Mouse (Mus musculus): ENCODE results near the gene Gp5. TPM values are rescaled to one million over a fixed set of nuclear protein-coding genes. Genes with fewer than 3 reads are reported as not detected.
"Not testable (repeated sequence)": the region's sequence is repeated elsewhere in the genome, so short reads cannot be mapped to it uniquely, and the experiment has no call there.

The Gp5 gene
- polyA plus RNA-seq (2015; fragmentation: Nextera tagmentation; extraction: Ambion mirVana), result 0.23 and 0.31 TPM in 2 replicates

DNA sequence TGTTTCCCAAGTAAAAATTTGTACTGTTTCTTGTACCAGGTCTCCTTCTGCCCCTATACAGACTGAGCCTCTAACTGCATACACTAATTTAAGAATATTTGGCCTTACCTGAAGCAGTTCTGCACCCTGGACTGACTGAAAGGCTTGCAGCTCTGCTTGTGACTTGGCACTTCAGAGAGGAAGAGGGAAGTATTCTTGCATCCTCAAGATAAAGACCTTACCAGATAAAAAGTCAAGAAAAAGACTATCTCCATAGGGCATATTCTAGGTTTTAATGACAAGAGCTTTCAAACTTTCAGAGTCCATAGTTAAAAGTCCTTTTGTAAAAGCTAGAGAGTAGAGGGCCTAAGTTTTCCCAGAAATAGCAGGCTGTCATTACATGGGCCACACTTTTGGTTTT lies at the start of gene Gp5:
Gp5 (minus strand) TSS at position 133 of the 400 bp plus-strand sequence.
- Histone ChIP-seq H3K9ac (peak within 1 kb of the TSS; percentile 21; the same call in 1 of the 2 replicates), H3K27ac (no peak within 1 kb of the TSS), H3K27me3 (replicated peaks) (peaks cover 46% of the 10 kb centered on the region), H3K4me3 (peak within 1 kb of the TSS; percentile 52), H3K4me2 (peak within 1 kb of the TSS; percentile 85), H3K4me1 (peaks cover 21% of the 10 kb centered on the region), H3K9me3 (no peaks in the 10 kb centered on the region), H3K36me3 (replicated peaks) (no peaks in the 10 kb centered on the region)
- ATAC-seq (replicated peaks), result no peak

DNA sequence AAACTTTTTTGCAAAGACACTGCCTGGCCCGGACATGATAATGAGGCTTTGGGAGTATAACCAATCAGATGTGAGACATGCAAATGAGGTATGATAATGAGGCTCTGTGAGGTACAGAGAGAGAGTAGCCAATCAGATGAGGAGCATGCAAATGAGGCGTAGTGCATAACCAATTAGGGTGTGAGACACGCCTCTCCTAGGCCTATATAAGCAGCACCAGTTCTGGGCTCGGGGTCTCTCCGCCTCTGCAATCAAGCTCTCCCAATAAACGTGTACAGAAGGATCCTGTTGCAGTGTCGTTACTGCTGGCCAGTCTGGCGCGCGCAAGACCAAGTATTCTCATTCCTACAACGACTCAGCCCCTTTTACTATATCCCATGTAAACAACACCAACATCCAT lies 42.9 kb upstream of the Gp5 start:
- not testable (repeated sequence) for H3K9me3 ChIP-seq; H3K4me3 ChIP-seq; H3K4me2 ChIP-seq; H3K27me3 ChIP-seq (replicated peaks); ATAC-seq (replicated peaks); H3K36me3 ChIP-seq (replicated peaks); H3K4me1 ChIP-seq; H3K9ac ChIP-seq; H3K27ac ChIP-seq
- WGBS, result 97% methylated on average over 11 of the region's 11 CpGs

GRCm38 (mm10) chr16:30314236-30314635 lies 3.7 kb upstream of the Gp5 start:
- ATAC-seq (replicated peaks), result no peak
- Histone ChIP-seq H3K36me3 (replicated peaks) (no peaks in the 10 kb centered on the region), H3K27me3 (replicated peaks) (peaks cover 20% of the 10 kb centered on the region), H3K27ac (no peak overlapping the region), H3K4me2 (no peak overlapping the region), H3K9ac (no peak overlapping the region), H3K4me1 (peaks cover 9% of the 10 kb centered on the region), H3K4me3 (no peak overlapping the region), H3K9me3 (no peaks in the 10 kb centered on the region)

DNA sequence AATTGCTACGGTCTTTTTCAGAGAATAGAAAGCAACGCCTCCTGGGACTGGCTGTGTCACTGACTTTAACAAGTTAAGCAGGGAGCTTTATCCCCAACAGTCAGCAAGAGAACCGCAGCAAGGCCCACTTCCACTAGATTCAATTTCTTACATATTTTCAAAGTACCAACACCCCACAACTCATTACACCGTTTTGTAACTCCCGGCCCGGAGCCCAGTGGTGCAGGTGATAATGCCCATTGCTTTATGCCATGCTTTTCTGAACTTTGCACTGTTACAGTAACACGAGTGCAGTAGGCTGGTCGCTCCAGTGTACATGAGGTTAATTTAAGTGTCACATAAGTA lies 436 bp downstream of the Gp5 start:
- 55% methylated on average over 8 of the region's 8 CpGs for WGBS
- Histone ChIP-seq H3K27ac (no peak overlapping the region), H3K9me3 (no peaks in the 10 kb centered on the region), H3K36me3 (replicated peaks) (no peaks in the 10 kb centered on the region), H3K4me2 (no peak overlapping the region; the same call in 1 of the 2 replicates), H3K4me3 (no peak overlapping the region), H3K27me3 (replicated peaks) (peaks cover 46% of the 10 kb centered on the region), H3K4me1 (peaks cover 21% of the 10 kb centered on the region), H3K9ac (no peak overlapping the region)
- no peak for ATAC-seq (replicated peaks)

DNA sequence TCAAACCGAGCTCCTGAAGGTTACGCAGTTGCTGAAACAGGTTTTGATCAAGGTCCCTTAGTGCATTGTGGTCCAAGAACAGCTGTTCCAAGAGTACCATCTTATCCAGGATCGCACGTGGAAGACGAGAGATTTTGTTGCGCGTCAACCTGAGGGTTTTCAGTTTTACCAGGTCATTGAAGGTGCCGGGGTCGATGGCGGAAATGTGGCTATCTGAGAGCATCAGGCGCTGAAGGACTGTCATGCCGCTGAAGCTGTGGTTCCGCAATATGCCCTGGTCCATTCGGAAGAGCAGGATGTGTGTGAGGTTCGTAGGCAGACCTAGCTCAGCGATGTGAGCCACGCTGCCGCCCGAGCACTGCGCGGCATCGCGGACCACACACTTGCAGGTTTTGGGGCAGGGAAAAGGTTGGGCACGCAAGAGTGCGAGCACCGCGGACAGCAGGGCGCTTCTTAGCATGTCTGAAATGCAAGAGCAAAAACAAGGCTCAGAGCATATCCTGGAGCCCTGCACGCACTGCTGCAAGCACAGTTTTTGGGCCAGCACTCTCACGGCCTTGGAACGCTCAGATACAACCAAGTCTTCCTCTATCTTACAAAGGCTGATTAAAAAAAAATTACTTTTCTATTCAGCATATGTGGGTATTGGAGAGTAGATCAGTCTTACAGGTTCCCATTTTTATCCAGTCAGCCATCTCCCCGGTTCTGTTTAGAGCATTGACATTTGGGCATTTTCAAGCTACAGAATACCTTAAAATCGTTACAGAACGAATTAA lies 996 bp downstream of the Gp5 start:
- no peak overlapping the region for H3K27ac ChIP-seq
- H3K36me3 ChIP-seq (replicated peaks), result no peaks in the 10 kb centered on the region
- H3K9ac ChIP-seq, result peak overlapping the region; percentile 21; the same call in 1 of the 2 replicates
- H3K9me3 ChIP-seq, result no peaks in the 10 kb centered on the region
- peaks cover 21% of the 10 kb centered on the region for H3K4me1 ChIP-seq
- WGBS, result 4% methylated on average over 34 of the region's 34 CpGs
- peaks cover 46% of the 10 kb centered on the region for H3K27me3 ChIP-seq (replicated peaks)
- peak overlapping the region; percentile 52 for H3K4me3 ChIP-seq
- peak; percentile 19; the same call in 1 of the 2 replicates for ATAC-seq (replicated peaks)
- peak overlapping the region; percentile 85 for H3K4me2 ChIP-seq

GRCm38 (mm10) chr16:30308616-30309394 lies 1.8 kb downstream of the Gp5 start:
- H3K27ac ChIP-seq, result no peak overlapping the region
- under 1% methylated on average over 72 of the region's 72 CpGs for WGBS
- H3K4me2 ChIP-seq, result peak overlapping the region; percentile 85
- H3K36me3 ChIP-seq (replicated peaks), result no peaks in the 10 kb centered on the region
- peaks cover 21% of the 10 kb centered on the region for H3K4me1 ChIP-seq
- peak overlapping the region; percentile 51 for H3K9ac ChIP-seq
- no peaks in the 10 kb centered on the region for H3K9me3 ChIP-seq
- ATAC-seq (replicated peaks), result peak; percentile 84
- peak overlapping the region; percentile 52 for H3K4me3 ChIP-seq
- peaks cover 46% of the 10 kb centered on the region for H3K27me3 ChIP-seq (replicated peaks)

GRCm38 (mm10) chr16:30307961-30308615 lies 2.5 kb downstream of the Gp5 start:
- Histone ChIP-seq H3K27me3 (replicated peaks) (peaks cover 50% of the 10 kb centered on the region), H3K4me2 (peak overlapping the region; percentile 85), H3K4me3 (peak overlapping the region; percentile 52), H3K9me3 (no peaks in the 10 kb centered on the region), H3K36me3 (replicated peaks) (no peaks in the 10 kb centered on the region), H3K27ac (no peak overlapping the region), H3K9ac (peak overlapping the region; percentile 51), H3K4me1 (peaks cover 21% of the 10 kb centered on the region)
- ATAC-seq (replicated peaks), result no peak; the same call in 1 of the 2 replicates
- 14% methylated on average over 29 of the region's 29 CpGs for WGBS

DNA sequence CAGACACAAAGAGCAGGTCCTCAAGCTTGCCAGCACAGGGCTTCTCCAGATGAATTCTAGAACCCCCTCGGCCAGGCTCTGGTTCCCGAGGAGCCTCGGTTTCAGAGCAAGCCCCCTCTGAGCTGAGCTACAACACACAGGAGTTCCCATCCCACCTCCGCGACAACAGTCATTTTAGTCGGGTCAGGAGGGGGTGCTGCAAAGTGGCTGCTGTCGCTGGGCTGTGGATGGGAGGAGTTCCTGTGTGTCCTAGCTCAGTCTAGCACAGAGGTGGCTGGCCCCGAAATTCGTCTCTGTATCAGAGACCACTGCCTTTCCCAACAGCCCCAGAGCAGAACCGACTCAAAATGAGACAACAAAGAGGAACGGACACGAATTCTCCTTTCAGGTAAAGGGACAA lies 3.3 kb downstream of the Gp5 start:
- Histone ChIP-seq H3K4me1 (peaks cover 21% of the 10 kb centered on the region), H3K9me3 (no peaks in the 10 kb centered on the region), H3K36me3 (replicated peaks) (no peaks in the 10 kb centered on the region), H3K27ac (no peak overlapping the region), H3K4me2 (no peak overlapping the region), H3K27me3 (replicated peaks) (peaks cover 50% of the 10 kb centered on the region), H3K9ac (no peak overlapping the region), H3K4me3 (no peak overlapping the region)
- 58% methylated on average over 12 of the region's 12 CpGs for WGBS
- no peak for ATAC-seq (replicated peaks)

DNA sequence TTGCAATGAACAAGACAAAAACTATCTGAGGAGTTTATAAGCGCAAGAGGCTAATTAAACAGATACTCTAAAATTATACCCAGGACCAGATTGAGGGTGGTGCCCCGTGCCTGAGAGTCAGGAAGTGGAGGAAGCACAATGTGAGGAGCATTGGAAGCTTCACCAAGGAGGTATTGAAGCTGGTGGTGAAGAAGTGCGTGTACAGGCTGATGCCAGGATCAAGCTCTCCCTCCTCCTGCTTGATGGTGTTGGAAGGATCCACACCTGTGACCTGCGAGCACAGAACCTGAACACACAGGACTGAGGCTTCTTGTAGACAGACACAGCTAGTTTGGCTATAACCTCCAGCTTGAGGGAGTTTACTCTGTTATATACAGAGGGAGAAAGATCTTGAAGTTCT lies 4.5 kb downstream of the Gp5 start:
- Histone ChIP-seq H3K27ac (no peak overlapping the region), H3K36me3 (replicated peaks) (no peaks in the 10 kb centered on the region), H3K4me1 (peaks cover 21% of the 10 kb centered on the region), H3K9ac (no peak overlapping the region), H3K9me3 (no peaks in the 10 kb centered on the region), H3K4me2 (no peak overlapping the region), H3K27me3 (replicated peaks) (peaks cover 39% of the 10 kb centered on the region), H3K4me3 (no peak overlapping the region)
- WGBS, result 93% methylated on average over 4 of the region's 4 CpGs
- no peak for ATAC-seq (replicated peaks)

GRCm38 (mm10) chr16:30304236-30304635 lies 6.3 kb downstream of the Gp5 start:
- ATAC-seq (replicated peaks), result no peak
- peaks cover 30% of the 10 kb centered on the region for H3K27me3 ChIP-seq (replicated peaks)
- WGBS, result 77% methylated on average over 5 of the region's 5 CpGs

DNA sequence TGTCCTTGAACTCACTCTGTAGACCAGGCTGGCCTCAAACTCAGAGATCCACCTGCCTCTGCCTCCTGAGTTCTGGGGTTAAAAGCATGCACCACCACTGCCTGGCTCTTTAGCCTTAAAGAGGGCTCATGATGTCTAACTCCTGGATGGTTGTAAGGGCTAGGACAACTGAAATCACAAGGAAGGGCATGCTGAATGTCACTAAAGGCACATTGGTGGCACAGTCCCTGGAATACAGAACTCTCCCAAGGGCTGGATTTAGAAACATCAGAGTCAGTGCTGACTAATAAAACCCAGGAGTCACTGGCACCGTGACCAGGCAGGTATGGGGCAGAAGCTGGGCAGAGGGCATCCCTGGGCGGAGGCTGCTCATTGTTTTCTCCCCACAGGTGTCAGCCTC lies 7.2 kb downstream of the Gp5 start:
- H3K27me3 ChIP-seq (replicated peaks), result peaks cover 25% of the 10 kb centered on the region
- no peaks in the 10 kb centered on the region for H3K9me3 ChIP-seq
- H3K4me1 ChIP-seq, result peaks cover 3% of the 10 kb centered on the region
- H3K27ac ChIP-seq, result no peak overlapping the region
- H3K9ac ChIP-seq, result no peak overlapping the region
- no peak for ATAC-seq (replicated peaks)
- 80% methylated on average over 2 of the region's 2 CpGs for WGBS
- H3K36me3 ChIP-seq (replicated peaks), result no peaks in the 10 kb centered on the region
- no peak overlapping the region for H3K4me2 ChIP-seq
- no peak overlapping the region for H3K4me3 ChIP-seq

More at GRCm38 (mm10) chr16:30304236-30304635, 6.3 kb downstream of the Gp5 start:
- Histone ChIP-seq H3K9ac (no peak overlapping the region), H3K27ac (no peak overlapping the region), H3K4me1 (peaks cover 11% of the 10 kb centered on the region), H3K9me3 (no peaks in the 10 kb centered on the region), H3K4me3 (no peak overlapping the region), H3K36me3 (replicated peaks) (no peaks in the 10 kb centered on the region), H3K4me2 (no peak overlapping the region)

- no peak overlapping the region for H3K4me3 ChIP-seq
- no peak overlapping the region for H3K9ac ChIP-seq
- no peaks in the 10 kb centered on the region for H3K9me3 ChIP-seq
- H3K4me2 ChIP-seq, result no peak overlapping the region
- H3K27ac ChIP-seq, result no peak overlapping the region
- H3K36me3 ChIP-seq (replicated peaks), result no peaks in the 10 kb centered on the region
- ATAC-seq (replicated peaks), result no peak
- H3K4me1 ChIP-seq, result no peaks in the 10 kb centered on the region
- peaks cover 19% of the 10 kb centered on the region for H3K27me3 ChIP-seq (replicated peaks)
- 91% methylated on average over 6 of the region's 6 CpGs for WGBS
These were observed 7.9 kb downstream of the Gp5 start for GRCm38 (mm10) chr16:30302686-30303085.
